ENCODE assay signal across 8 mouse cellular contexts in the genomic region with DNA sequence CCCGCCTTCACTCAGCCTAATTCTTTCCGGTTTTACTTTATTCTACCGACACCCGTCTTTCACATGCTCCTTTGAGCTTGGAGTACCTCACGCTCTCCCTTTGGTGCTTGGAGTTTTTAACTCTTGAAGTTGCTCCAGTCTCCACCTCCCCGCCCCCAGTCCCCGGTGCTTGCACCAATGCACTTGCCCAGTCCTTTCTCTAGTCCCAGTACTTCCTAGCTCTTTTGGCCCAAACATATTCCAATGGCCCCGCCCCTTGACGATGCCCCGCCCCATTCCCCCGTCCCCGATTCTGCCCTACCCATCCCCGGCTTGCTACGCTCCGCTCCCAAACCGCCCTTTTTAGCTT. TPM values are rescaled to one million over a fixed set of nuclear protein-coding genes. Genes with fewer than 3 reads are reported as not detected.
DNase-seq lines count a peak whose midpoint lies in the region; ATAC-seq and TF ChIP-seq lines count a peak whose summit lies in the region.

No protein-coding gene starts in this region.

- peak; percentile 94 for ATAC-seq in intestine, embryonic 15.5 days
- ATAC-seq in liver, postnatal 0 days = peak; percentile 79
- peak; percentile 39 for ATAC-seq in neutrophil, adult 5-6 weeks (ENCODE audit: extremely low read depth, insufficient number of reproducible peaks, low FRiP score, poor library complexity, severe bottlenecking)

- WGBS in intestine, embryonic 15.5 days = 2% methylated on average over 16 of the region's 16 CpGs
- 3% methylated on average over 16 of the region's 16 CpGs for WGBS in liver, postnatal 0 days (ENCODE audit: insufficient replicate concordance)

- peak overlapping the region; percentile 56 for H3K4me2 ChIP-seq in intestine, embryonic 15.5 days (replicated peaks)
- peak overlapping the region; percentile 74 for H3K4me2 ChIP-seq in liver, postnatal 0 days (ENCODE audit: low read depth, low read length)

- peak overlapping the region; percentile 56 for H3K9ac ChIP-seq in intestine, embryonic 15.5 days
- H3K9ac ChIP-seq in liver, postnatal 0 days (replicated peaks) = peak overlapping the region; percentile 80

- H3K4me3 ChIP-seq in intestine, embryonic 15.5 days (replicated peaks) = peak overlapping the region; percentile 74
- H3K4me3 ChIP-seq in liver, postnatal 0 days (ENCODE audit: low read depth, low read length) = peak overlapping the region; percentile 91

- H3K4me1 ChIP-seq in intestine, embryonic 15.5 days (replicated peaks) = peaks cover 3% of the 10 kb centered on the region; the same call in 1 of the 2 replicates
- H3K4me1 ChIP-seq in liver, postnatal 0 days (ENCODE audit: insufficient read depth) = peaks cover 10% of the 10 kb centered on the region

- no peaks in the 10 kb centered on the region for H3K36me3 ChIP-seq in intestine, embryonic 15.5 days
- no peaks in the 10 kb centered on the region for H3K36me3 ChIP-seq in liver, postnatal 0 days (replicated peaks; ENCODE audit: insufficient read depth, low read length)

- H3K9me3 ChIP-seq in intestine, embryonic 15.5 days = no peaks in the 10 kb centered on the region
- no peaks in the 10 kb centered on the region for H3K9me3 ChIP-seq in liver, postnatal 0 days (ENCODE audit: low read length)

- peak overlapping the region; percentile 94 for H3K27ac ChIP-seq in intestine, embryonic 15.5 days
- H3K27ac ChIP-seq in liver, postnatal 0 days (ENCODE audit: low read depth) = peak overlapping the region; percentile 98

- no peaks in the 10 kb centered on the region for H3K27me3 ChIP-seq in intestine, embryonic 15.5 days (replicated peaks)
- no peaks in the 10 kb centered on the region for H3K27me3 ChIP-seq in liver, postnatal 0 days (ENCODE audit: insufficient read depth, low read length)

- no peak for TF ChIP-seq EP300 in liver, postnatal 0 days (IDR thresholded peaks at IDR 0.05; ENCODE audit: low read depth)

- peak; percentile 76 to 78 for DNase-seq in right cerebral cortex, postnatal 10 days (ENCODE audit: low spot score in 2 of 2)
- no peak for DNase-seq in right cerebral cortex, postnatal 25 days
- DNase-seq in c-Kit-negative CD71-positive TER-119-positive erythroid progenitor cells, embryonic 14.5 days (ENCODE audit: low read depth, low spot score) = peak; percentile 77
- DNase-seq in forelimb bud, embryonic 11.5 days (ENCODE audit: low read depth, low spot score) = peak; percentile 78
- DNase-seq in liver, postnatal 0 days = peak; percentile 93
- no peak for DNase-seq in cerebellum, adult 9-11 months

- TF ChIP-seq CTCF in liver, postnatal 0 days (IDR thresholded peaks at IDR 0.05; ENCODE audit: low read depth) = no peak

RNA-seq across cellular contexts. Expression of a gene that starts 0.5 kb away (rescaled TPM):
- polyA plus RNA-seq in intestine, embryonic 15.5 days (2015; fragmentation: Nextera tagmentation; extraction: Ambion mirVana) = 16.6 and 17.4 TPM in 2 replicates
- polyA plus RNA-seq in liver, postnatal 0 days (2015; fragmentation: Nextera tagmentation; extraction: Ambion mirVana) = 3.4 and 4.4 TPM in 2 replicates
- 8.6 and 12.1 TPM in 2 replicates for total RNA-seq in neutrophil, adult 5-6 weeks (2017)

RNA-seq across cellular contexts. Expression of a gene that starts 9.4 kb away (rescaled TPM):
- polyA plus RNA-seq in intestine, embryonic 15.5 days (2015; fragmentation: Nextera tagmentation; extraction: Ambion mirVana) = 30.0 and 30.1 TPM in 2 replicates
- 22.9 and 23.3 TPM in 2 replicates for polyA plus RNA-seq in liver, postnatal 0 days (2015; fragmentation: Nextera tagmentation; extraction: Ambion mirVana)
- total RNA-seq in neutrophil, adult 5-6 weeks (2017) = 48.3 and 58.0 TPM in 2 replicates

Comparison
In these comparisons a context has a peak if more than half of its experiments do, and no peak if none do; other contexts are left out.
1. DNase-seq: peak in right cerebral cortex, postnatal 10 days (2 of 2), c-Kit-negative CD71-positive TER-119-positive erythroid progenitor cells, embryonic 14.5 days (single experiment), forelimb bud, embryonic 11.5 days (single experiment) and liver, postnatal 0 days (single experiment); none in right cerebral cortex, postnatal 25 days (single experiment) and cerebellum, adult 9-11 months (single experiment).
2. ATAC-seq: peak in every context shown above with its lines; median percentile 94 in intestine, embryonic 15.5 days; 79 in liver, postnatal 0 days; 39 in neutrophil, adult 5-6 weeks.